Mouse (Mus musculus) T-cell, adult 2 months (primary cell): Measurements from ENCODE around the gene Prickle2.

Experiments used
- DNase-seq: peaks from one replicate; pipeline ENCODE4 v3.0.0; 2022; ENCODE audit warnings: low spot score

Gene Prickle2

GRCm38 (mm10) chr6:92381085-92381484 lies 324.9 kb downstream of the Prickle2 start:
- DNase-seq, result no peak

- no peak for DNase-seq
Observed at GRCm38 (mm10) chr6:92374826-92375225, 331.1 kb downstream of the Prickle2 start.

GRCm38 (mm10) chr6:92370896-92371295 lies 335.1 kb downstream of the Prickle2 start:
- DNase-seq, result no peak

GRCm38 (mm10) chr6:92347278-92348028 lies 358.5 kb downstream of the Prickle2 start:
- DNase-seq, result no peak

GRCm38 (mm10) chr6:92346729-92347128 lies 359.2 kb downstream of the Prickle2 start:
- DNase-seq, result no peak

- DNase-seq, result no peak
Observed at GRCm38 (mm10) chr6:92345151-92345550, 360.8 kb downstream of the Prickle2 start.

GRCm38 (mm10) chr6:92344588-92344987 lies 361.4 kb downstream of the Prickle2 start:
- no peak for DNase-seq
